Mouse (Mus musculus) brain, embryonic 14.5 days (tissue): ENCODE data around the gene Capn2.

Experiments used
- CTCF ChIP-seq: fragments of 200-500 bp; IDR thresholded peaks from 2 replicates; pipeline ENCODE4 v1.5.1; 2012; ENCODE audit warnings: inconsistent platforms, mild to moderate bottlenecking, moderate library complexity, borderline replicate concordance; ENCODE audit not compliant: insufficient read depth, insufficient read length; ENCODE audit errors: extremely low read depth
- POLR2A ChIP-seq: fragments of 200-500 bp; IDR thresholded peaks from 2 replicates; pipeline ENCODE4 v1.6.1; 2012; ENCODE audit warnings: mild to moderate bottlenecking, inconsistent platforms, borderline replicate concordance; ENCODE audit not compliant: poor library complexity, insufficient read depth, insufficient read length, severe bottlenecking; ENCODE audit errors: extremely low read depth

- TF ChIP-seq CTCF, result no peak
- no peak for TF ChIP-seq POLR2A
Observed at GRCm38 (mm10) chr1:182461813-182462212, 55.6 kb downstream of the Capn2 start.
